Mouse (Mus musculus) thymus, adult 2 months (tissue): ENCODE measurements around the gene Rab33a.

Source experiments
- CTCF ChIP-seq: fragments of 200-500 bp; IDR thresholded peaks from 2 replicates; pipeline ENCODE4 v1.5.1; 2012; ENCODE audit warnings: mild to moderate bottlenecking, control low read depth, low read length, moderate library complexity, borderline replicate concordance; ENCODE audit not compliant: control insufficient read depth, poor library complexity, insufficient read depth; ENCODE audit errors: extremely low read depth
- POLR2A ChIP-seq: fragments of 200-500 bp; IDR thresholded peaks from 2 replicates; pipeline ENCODE4 v1.6.1; 2012; ENCODE audit warnings: mild to moderate bottlenecking, low read length, control low read depth, moderate library complexity; ENCODE audit not compliant: control insufficient read depth, poor library complexity, insufficient read depth; ENCODE audit errors: extremely low read depth

DNA sequence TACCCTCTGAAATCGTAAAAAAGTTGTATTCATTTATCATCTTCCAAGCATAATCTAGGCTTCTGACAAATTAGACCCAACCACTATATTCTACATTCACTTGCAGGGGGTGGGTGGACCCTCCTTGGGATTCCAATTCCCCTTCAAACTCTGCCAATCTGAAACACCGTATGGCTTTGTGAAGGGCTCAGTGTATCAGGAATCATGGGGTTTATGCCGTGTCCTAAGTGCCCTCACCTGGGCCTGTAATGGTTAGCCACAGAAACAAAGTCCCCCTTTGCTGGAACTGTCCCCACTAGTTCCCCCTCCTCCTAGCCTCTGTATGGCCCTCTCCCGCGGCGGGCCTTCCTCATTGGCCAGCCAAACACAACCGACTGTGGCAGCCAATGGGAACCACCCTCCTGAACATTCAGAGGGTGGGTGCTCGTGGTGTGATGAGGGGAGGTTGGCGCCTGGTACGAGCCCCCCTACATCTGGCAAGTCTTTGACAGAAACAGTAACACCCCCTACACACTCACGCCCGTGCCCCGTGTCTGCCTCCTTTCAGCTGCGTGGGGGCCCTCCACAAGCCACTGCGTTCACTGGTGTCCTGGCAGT lies 776 bp upstream of the Rab33a start:
- TF ChIP-seq CTCF: no peak
- no peak for TF ChIP-seq POLR2A
